Mouse (Mus musculus) gastrocnemius, postnatal 14 days (tissue): ENCODE results near the gene Cdc42ep1. TPM values are rescaled to one million over a fixed set of nuclear protein-coding genes. Genes with fewer than 3 reads are reported as not detected.

Source experiments
- DNase-seq: peaks from one replicate; pipeline ENCODE4 v3.0.0; 2021; ENCODE audit warnings: mixed read lengths
- intact Hi-C: fragments of 180-260 bp; cut with DNase I; formaldehyde crosslinking; loops from one replicate; pipeline ENCODE4 v1.15.1; 2025; ENCODE audit warnings: low total_unique reads
- long read RNA-seq, 2 experiments: library from polyadenylated mRNA; stranded (forward); transcript quantifications; one replicate each; pipeline ENCODE4 v2.0.0; 2021
- total RNA-seq, 2 experiments: library from RNA; stranded (reverse); gene quantifications; 2 replicates each; pipeline ENCODE4 v1.2.3; 2021

Gene Cdc42ep1
- total RNA-seq, result 10 to 100 TPM; 22.7 to 23.6 TPM
- long read RNA-seq, experiment 1, transcript Cdc42ep1-201 (3 exons, 2,560 nt), result major isoform, 21 of 29 reads
- long read RNA-seq, experiment 1, partial matches to known transcripts, result 8 of 29 reads
- long read RNA-seq, experiment 1, other reads (novel, unspliced or antisense), result 0 of 29 reads
- long read RNA-seq, experiment 2, transcript Cdc42ep1-201 (3 exons, 2,560 nt), result major isoform, 24 of 30 reads
- long read RNA-seq, experiment 2, partial matches to known transcripts, result 6 of 30 reads
- long read RNA-seq, experiment 2, other reads (novel, unspliced or antisense), result 0 of 30 reads

GRCm38 (mm10) chr15:78842371-78843163 lies at the start of gene Cdc42ep1:
TSS of gene Cdc42ep1 (plus strand) at chr15:78842624.
- peak; percentile 81 for DNase-seq
- intact Hi-C loops, result no loop called here

- peak; percentile 71 for DNase-seq
- intact Hi-C loops, result no loop called here
Observed at GRCm38 (mm10) chr15:78796196-78797059, 46.0 kb upstream of the Cdc42ep1 start.

GRCm38 (mm10) chr15:78797060-78797329 lies 45.4 kb upstream of the Cdc42ep1 start:
- no peak for DNase-seq
- intact Hi-C loops, result no loop called here

- peak; percentile 65 for DNase-seq
- intact Hi-C loops, result no loop called here
Observed at GRCm38 (mm10) chr15:78799029-78799428, 43.4 kb upstream of the Cdc42ep1 start.

- intact Hi-C loops, result no loop called here
- no peak for DNase-seq
Observed at GRCm38 (mm10) chr15:78801571-78801970, 40.9 kb upstream of the Cdc42ep1 start.

- DNase-seq, result peak; percentile 46
- intact Hi-C loops, result no loop called here
Observed at GRCm38 (mm10) chr15:78801971-78802741, 40.3 kb upstream of the Cdc42ep1 start.

- intact Hi-C loops, result no loop called here
- peak; percentile 70 for DNase-seq
Observed at GRCm38 (mm10) chr15:78802776-78803391, 39.5 kb upstream of the Cdc42ep1 start, which contains the start of gene Card10. TSS of gene Card10 (minus strand) at chr15:78803042.

- intact Hi-C loops, result no loop called here
- peak; percentile 41 for DNase-seq
Observed at GRCm38 (mm10) chr15:78803499-78803900, 38.9 kb upstream of the Cdc42ep1 start.

GRCm38 (mm10) chr15:78804326-78804725 lies 38.1 kb upstream of the Cdc42ep1 start:
- intact Hi-C loops, result no loop called here
- peak; percentile 49 for DNase-seq

- peak; percentile 8 for DNase-seq
- intact Hi-C loops, result no loop called here
Observed at GRCm38 (mm10) chr15:78805351-78805750, 37.1 kb upstream of the Cdc42ep1 start.

GRCm38 (mm10) chr15:78806614-78807013 lies 35.8 kb upstream of the Cdc42ep1 start:
- intact Hi-C loops, result no loop called here
- DNase-seq, result no peak

GRCm38 (mm10) chr15:78807141-78807540 lies 35.3 kb upstream of the Cdc42ep1 start:
- no peak for DNase-seq
- intact Hi-C loops, result no loop called here

GRCm38 (mm10) chr15:78808980-78809379 lies 33.4 kb upstream of the Cdc42ep1 start:
- intact Hi-C loops, result no loop called here
- no peak for DNase-seq

- no peak for DNase-seq
- intact Hi-C loops, result no loop called here
Observed at GRCm38 (mm10) chr15:78809739-78810138, 32.7 kb upstream of the Cdc42ep1 start.

GRCm38 (mm10) chr15:78810146-78810545 lies 32.3 kb upstream of the Cdc42ep1 start:
- DNase-seq, result no peak
- intact Hi-C loops, result no loop called here

GRCm38 (mm10) chr15:78813603-78814002 lies 28.8 kb upstream of the Cdc42ep1 start:
- intact Hi-C loops, result no loop called here
- DNase-seq, result no peak

GRCm38 (mm10) chr15:78815314-78816073 lies 26.9 kb upstream of the Cdc42ep1 start:
- no peak for DNase-seq
- intact Hi-C loops, result loop anchor here (5.0 kb wide), 1 partner anchor 37 kb away; no protein-coding TSS in a partner anchor

- no peak for DNase-seq
- intact Hi-C loops, result loop anchor here (5.0 kb wide), 1 partner anchor 36 kb away; no protein-coding TSS in a partner anchor
Observed at GRCm38 (mm10) chr15:78816074-78816391, 26.4 kb upstream of the Cdc42ep1 start.
